Mouse (Mus musculus): Measurements from ENCODE around the gene Ptpre.

DNA sequence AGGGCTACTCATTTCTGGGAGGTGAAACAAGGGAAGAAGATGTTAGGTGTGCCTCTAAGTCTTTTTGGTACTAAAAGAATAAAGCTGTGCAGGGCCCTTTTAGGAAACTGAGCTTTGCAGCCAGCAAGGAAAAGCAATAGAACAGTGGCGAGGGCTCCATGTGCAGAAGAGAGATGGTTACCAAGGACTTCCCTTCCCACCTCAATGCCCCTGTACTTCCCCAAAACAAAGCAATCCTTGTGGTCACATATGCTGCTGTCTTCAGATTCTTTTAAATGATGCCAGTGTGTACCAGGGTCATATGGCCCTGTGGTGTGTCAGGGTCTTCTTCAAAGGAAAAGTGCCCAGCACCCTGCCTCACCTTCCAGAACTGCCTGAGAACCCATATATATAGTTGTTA, 167.8 kb downstream of the Ptpre start:
- TF ChIP-seq CTCF (IDR thresholded peaks at IDR 0.05; ENCODE audit: borderline replicate concordance, extremely low read depth, insufficient read depth, insufficient read length) (no peak), POLR2A (IDR thresholded peaks at IDR 0.05; ENCODE audit: borderline replicate concordance, extremely low read depth, insufficient read depth, insufficient read length, poor library complexity, severe bottlenecking) (no peak)

All from brain, embryonic 14.5 days (tissue).